Mouse (Mus musculus): ENCODE measurements around the gene Lrp1. TPM values are rescaled to one million over a fixed set of nuclear protein-coding genes. Genes with fewer than 3 reads are reported as not detected.

Lrp1 gene
- polyA plus RNA-seq, 1 experiment from 2014 or later = 67.2 TPM

GRCm38 (mm10) chr10:127607059-127607458 is 13.9 kb downstream of the Lrp1 start:
- Histone ChIP-seq H3K4me2 (replicated peaks) (no peak overlapping the region), H3K4me1 (replicated peaks) (peaks cover 54% of the 10 kb centered on the region), H3K27me3 (replicated peaks) (no peaks in the 10 kb centered on the region), H3K27ac (no peak overlapping the region), H3K36me3 (peaks cover 26% of the 10 kb centered on the region), H3K9ac (no peak overlapping the region), H3K9me3 (no peaks in the 10 kb centered on the region), H3K4me3 (replicated peaks) (no peak overlapping the region)
- 86% methylated on average over 7 of the region's 7 CpGs for WGBS
- ATAC-seq = no peak

DNA sequence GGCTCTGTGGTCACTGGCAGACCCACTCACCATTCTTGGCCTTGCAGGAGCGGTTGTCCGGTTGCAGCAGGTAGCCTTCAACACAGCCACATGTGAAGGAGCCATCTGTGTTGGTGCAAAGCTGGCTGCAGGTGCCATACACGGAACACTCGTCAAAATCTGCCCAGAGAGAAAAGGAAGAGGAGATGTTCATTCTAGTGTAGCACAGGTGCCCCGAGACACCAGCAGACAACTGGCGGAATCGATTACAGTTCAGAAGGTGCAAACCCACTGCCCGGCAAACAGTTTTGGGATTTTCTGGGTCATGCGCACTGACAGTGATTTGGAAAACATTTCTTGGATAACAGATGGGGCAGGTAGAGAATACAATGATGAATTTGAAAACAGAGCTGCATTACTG is 15.2 kb downstream of the Lrp1 start:
- Histone ChIP-seq H3K36me3 (peaks cover 21% of the 10 kb centered on the region), H3K9me3 (no peaks in the 10 kb centered on the region), H3K27ac (0 out of 2 replicates have a peak overlapping the region, but pooled peaks have one; percentile 89), H3K4me1 (replicated peaks) (peaks cover 55% of the 10 kb centered on the region), H3K9ac (no peak overlapping the region), H3K27me3 (replicated peaks) (no peaks in the 10 kb centered on the region), H3K4me2 (replicated peaks) (no peak overlapping the region), H3K4me3 (replicated peaks) (no peak overlapping the region)
- no peak for ATAC-seq
- 94% methylated on average over 9 of the region's 9 CpGs for WGBS

GRCm38 (mm10) chr10:127605251-127605547 is 15.7 kb downstream of the Lrp1 start:
- no peak overlapping the region for H3K9ac ChIP-seq
- no peak overlapping the region for H3K4me3 ChIP-seq (replicated peaks)
- H3K36me3 ChIP-seq = peaks cover 16% of the 10 kb centered on the region
- no peaks in the 10 kb centered on the region for H3K27me3 ChIP-seq (replicated peaks)
- H3K4me1 ChIP-seq (replicated peaks) = peaks cover 59% of the 10 kb centered on the region
- H3K9me3 ChIP-seq = no peaks in the 10 kb centered on the region
- H3K4me2 ChIP-seq (replicated peaks) = 0 out of 2 replicates have a peak overlapping the region, but pooled peaks have one; percentile 9
- ATAC-seq = no peak
- peak overlapping the region; percentile 89 for H3K27ac ChIP-seq
- 68% methylated on average over 8 of the region's 8 CpGs for WGBS

- Histone ChIP-seq H3K9me3 (no peaks in the 10 kb centered on the region), H3K4me1 (replicated peaks) (peaks cover 59% of the 10 kb centered on the region), H3K27me3 (replicated peaks) (no peaks in the 10 kb centered on the region), H3K4me3 (replicated peaks) (no peak overlapping the region), H3K4me2 (replicated peaks) (peak overlapping the region; percentile 43; the same call in 1 of the 2 replicates), H3K36me3 (peaks cover 14% of the 10 kb centered on the region), H3K9ac (no peak overlapping the region; the same call in 1 of the 2 replicates), H3K27ac (peak overlapping the region; percentile 89)
- ATAC-seq = no peak
- WGBS = 27% methylated on average over 15 of the region's 15 CpGs
Measured at GRCm38 (mm10) chr10:127604465-127605250, 16.3 kb downstream of the Lrp1 start.

DNA sequence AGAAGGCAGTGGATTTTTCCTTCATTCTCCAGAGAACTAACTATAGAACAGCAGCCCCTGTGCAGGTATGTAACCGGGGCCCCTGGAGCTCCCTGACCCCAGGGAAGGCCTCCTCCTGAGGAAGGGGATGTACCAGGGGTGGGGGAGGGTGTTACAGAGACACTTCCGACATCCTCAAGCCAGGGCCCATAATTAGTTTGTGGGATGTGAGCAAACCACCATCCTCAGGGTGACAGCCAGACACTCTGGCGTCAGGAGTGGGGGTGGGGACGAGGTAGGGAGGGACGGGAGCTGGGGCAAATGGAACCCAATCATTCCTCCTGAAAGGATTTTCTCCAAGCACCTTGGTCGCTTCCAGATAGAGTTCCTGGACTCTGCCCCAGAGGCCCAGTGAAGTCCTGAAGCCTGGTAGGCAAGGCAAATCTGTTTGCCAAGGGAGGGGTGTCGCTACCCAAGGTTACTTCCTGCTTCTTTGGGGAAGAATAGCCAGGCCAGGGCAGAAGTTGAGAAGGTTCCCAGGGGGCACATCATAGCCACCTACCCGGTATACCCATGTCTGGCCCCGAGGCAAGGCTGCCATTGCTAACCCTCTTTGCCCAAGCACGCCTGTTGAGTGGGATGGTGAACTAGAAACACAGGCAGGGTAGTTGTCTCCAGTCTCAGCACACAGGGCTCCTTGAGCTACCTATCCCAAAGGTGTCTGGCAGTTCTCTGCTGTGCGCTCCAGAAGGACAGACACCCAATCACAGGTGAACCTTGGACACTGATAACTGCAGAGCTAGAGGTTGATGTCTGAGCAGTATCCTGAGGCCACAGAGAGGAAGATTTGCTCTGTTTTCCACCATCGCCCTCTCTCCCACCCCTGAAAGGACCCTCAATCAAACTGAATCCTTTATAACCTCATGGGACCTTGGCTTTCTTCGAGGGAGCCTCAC is 17.2 kb downstream of the Lrp1 start:
- no peaks in the 10 kb centered on the region for H3K9me3 ChIP-seq
- H3K27me3 ChIP-seq (replicated peaks) = no peaks in the 10 kb centered on the region
- H3K9ac ChIP-seq = peak overlapping the region; percentile 34
- H3K36me3 ChIP-seq = peaks cover 11% of the 10 kb centered on the region
- ATAC-seq = peak; percentile 92
- 0 out of 2 replicates have a peak overlapping the region, but pooled peaks have one; percentile 11 for H3K4me3 ChIP-seq (replicated peaks)
- H3K27ac ChIP-seq = peak overlapping the region; percentile 89
- H3K4me2 ChIP-seq (replicated peaks) = peak overlapping the region; percentile 43
- H3K4me1 ChIP-seq (replicated peaks) = peaks cover 59% of the 10 kb centered on the region
- WGBS = 40% methylated on average over 13 of the region's 13 CpGs

- peaks cover 70% of the 10 kb centered on the region for H3K4me1 ChIP-seq (replicated peaks)
- no peak overlapping the region for H3K4me2 ChIP-seq (replicated peaks)
- H3K27ac ChIP-seq = no peak overlapping the region
- no peak overlapping the region for H3K4me3 ChIP-seq (replicated peaks)
- WGBS = 90% methylated on average over 6 of the region's 6 CpGs
- H3K9me3 ChIP-seq = no peaks in the 10 kb centered on the region
- ATAC-seq = no peak
- no peak overlapping the region for H3K9ac ChIP-seq
- peaks cover 8% of the 10 kb centered on the region for H3K36me3 ChIP-seq
- H3K27me3 ChIP-seq (replicated peaks) = no peaks in the 10 kb centered on the region
Measured at GRCm38 (mm10) chr10:127602194-127602593, 18.8 kb downstream of the Lrp1 start.

DNA sequence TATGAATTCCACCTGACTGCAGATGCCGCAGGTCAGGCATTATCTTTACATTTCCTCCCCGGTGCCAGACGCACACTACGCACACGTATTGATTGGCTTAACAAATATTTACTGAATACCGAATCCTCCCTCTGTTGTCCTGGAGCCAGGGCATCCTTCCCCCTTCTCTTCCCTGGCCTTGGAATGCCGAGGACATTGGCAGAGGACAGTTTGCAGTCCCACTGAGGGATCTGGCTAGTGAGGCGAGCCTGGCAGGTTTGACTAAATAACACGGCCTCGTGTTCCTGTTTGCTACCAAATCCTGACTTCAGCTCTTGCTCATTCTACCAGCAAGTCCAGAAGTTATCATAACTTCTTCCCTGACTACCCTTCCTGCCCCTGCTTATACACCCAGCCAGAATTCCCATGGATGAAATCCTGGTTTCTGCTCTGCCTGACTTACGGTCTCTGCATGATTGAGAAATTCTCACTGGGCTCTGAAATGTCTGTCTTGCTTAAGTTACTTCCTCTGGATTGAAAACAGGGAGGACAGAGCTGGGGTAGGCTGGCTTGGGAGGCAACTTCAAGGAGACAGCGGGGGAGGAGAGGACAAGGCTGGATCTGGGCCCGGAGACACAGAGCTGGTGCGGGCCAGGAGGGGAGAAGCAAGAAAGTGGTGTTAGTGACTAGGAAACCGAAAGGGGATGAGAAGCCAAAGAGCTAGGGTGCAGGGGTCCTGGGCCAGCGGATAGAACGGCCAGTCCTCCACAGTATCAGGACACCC is 21.0 kb downstream of the Lrp1 start:
- Histone ChIP-seq H3K4me3 (replicated peaks) (no peak overlapping the region), H3K9ac (no peak overlapping the region), H3K4me1 (replicated peaks) (peaks cover 82% of the 10 kb centered on the region), H3K9me3 (no peaks in the 10 kb centered on the region), H3K36me3 (peaks cover 8% of the 10 kb centered on the region; the same call in 1 of the 2 replicates), H3K4me2 (replicated peaks) (peak overlapping the region; percentile 15; the same call in 1 of the 2 replicates), H3K27ac (peak overlapping the region; percentile 77), H3K27me3 (replicated peaks) (no peaks in the 10 kb centered on the region)
- no peak for ATAC-seq
- 30% methylated on average over 17 of the region's 17 CpGs for WGBS

DNA sequence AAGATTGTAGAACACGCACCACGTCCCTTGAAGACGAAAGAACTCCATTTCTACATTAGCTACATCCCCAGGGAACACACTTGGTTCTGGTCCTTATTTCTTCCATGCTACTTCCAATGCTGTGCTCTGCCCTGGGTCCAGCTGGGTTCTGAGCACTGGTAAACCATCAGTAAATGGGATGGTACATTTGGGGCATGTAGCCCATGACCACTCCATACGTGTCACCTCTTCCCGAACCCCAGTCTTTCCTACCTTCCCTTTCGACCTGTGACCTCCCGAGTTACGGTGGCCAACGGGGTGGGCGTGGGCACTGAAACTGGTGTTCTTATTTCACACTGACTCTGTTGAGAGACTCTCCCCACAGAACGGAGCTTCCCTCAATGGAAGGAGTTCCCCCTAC is 21.7 kb downstream of the Lrp1 start:
- Histone ChIP-seq H3K9ac (no peak overlapping the region), H3K9me3 (no peaks in the 10 kb centered on the region), H3K27me3 (replicated peaks) (no peaks in the 10 kb centered on the region), H3K36me3 (peaks cover 4% of the 10 kb centered on the region; the same call in 1 of the 2 replicates), H3K4me1 (replicated peaks) (peaks cover 78% of the 10 kb centered on the region), H3K4me3 (replicated peaks) (no peak overlapping the region), H3K27ac (peak overlapping the region; percentile 77), H3K4me2 (replicated peaks) (no peak overlapping the region)
- ATAC-seq = no peak
- 77% methylated on average over 11 of the region's 11 CpGs for WGBS

- no peaks in the 10 kb centered on the region for H3K9me3 ChIP-seq
- peaks cover 72% of the 10 kb centered on the region for H3K4me1 ChIP-seq (replicated peaks)
- H3K4me3 ChIP-seq (replicated peaks) = no peak overlapping the region
- ATAC-seq = no peak
- H3K27me3 ChIP-seq (replicated peaks) = no peaks in the 10 kb centered on the region
- no peak overlapping the region for H3K9ac ChIP-seq
- peaks cover 8% of the 10 kb centered on the region; the same call in 1 of the 2 replicates for H3K36me3 ChIP-seq
- no peak overlapping the region for H3K4me2 ChIP-seq (replicated peaks)
- no peak overlapping the region for H3K27ac ChIP-seq
- 56% methylated on average over 8 of the region's 8 CpGs for WGBS
Measured at GRCm38 (mm10) chr10:127598607-127599006, 22.3 kb downstream of the Lrp1 start.

GRCm38 (mm10) chr10:127597311-127597901 is 23.5 kb downstream of the Lrp1 start:
- WGBS = 80% methylated on average over 5 of the region's 5 CpGs
- peaks cover 8% of the 10 kb centered on the region; the same call in 1 of the 2 replicates for H3K36me3 ChIP-seq
- peak overlapping the region; percentile 84 for H3K27ac ChIP-seq
- no peak overlapping the region for H3K4me3 ChIP-seq (replicated peaks)
- no peaks in the 10 kb centered on the region for H3K9me3 ChIP-seq
- H3K4me2 ChIP-seq (replicated peaks) = no peak overlapping the region; the same call in 1 of the 2 replicates
- ATAC-seq = no peak
- H3K27me3 ChIP-seq (replicated peaks) = no peaks in the 10 kb centered on the region
- no peak overlapping the region for H3K9ac ChIP-seq
- peaks cover 70% of the 10 kb centered on the region for H3K4me1 ChIP-seq (replicated peaks)

DNA sequence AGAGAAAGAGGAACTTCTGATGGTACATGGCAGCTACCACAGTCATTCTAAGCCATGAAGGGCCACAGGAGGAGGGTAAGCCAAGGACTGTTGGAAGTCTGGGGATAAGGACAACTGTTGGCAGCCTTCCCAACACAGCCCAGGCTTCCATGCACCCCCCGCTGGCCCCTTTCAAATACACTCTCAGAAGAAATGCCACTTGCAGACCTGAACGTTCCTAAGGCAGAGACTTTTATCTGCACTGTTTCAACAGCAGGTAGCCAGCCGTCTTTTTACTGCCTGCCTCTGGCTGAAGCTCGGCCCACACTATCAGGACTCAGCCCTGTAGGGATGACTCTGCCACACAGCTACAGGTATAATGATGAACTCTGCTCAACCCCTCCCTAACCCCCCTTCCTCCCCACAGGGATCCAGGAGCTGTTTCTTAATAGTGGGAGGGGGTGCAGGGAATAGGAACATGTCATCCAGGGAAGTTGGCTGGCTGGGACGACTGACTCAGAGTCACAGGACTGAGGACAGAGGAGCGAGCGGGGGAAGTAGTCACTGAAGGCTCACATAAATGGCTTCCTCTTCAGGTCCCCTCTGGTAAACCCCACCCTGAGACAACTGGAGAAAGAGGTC is 24.5 kb downstream of the Lrp1 start:
- 29% methylated on average over 7 of the region's 7 CpGs for WGBS
- Histone ChIP-seq H3K4me3 (replicated peaks) (no peak overlapping the region), H3K27me3 (replicated peaks) (no peaks in the 10 kb centered on the region), H3K9ac (no peak overlapping the region), H3K27ac (peak overlapping the region; percentile 84), H3K9me3 (no peaks in the 10 kb centered on the region), H3K4me1 (replicated peaks) (peaks cover 75% of the 10 kb centered on the region), H3K36me3 (peaks cover 8% of the 10 kb centered on the region; the same call in 1 of the 2 replicates), H3K4me2 (replicated peaks) (peak overlapping the region; percentile 9; the same call in 1 of the 2 replicates)
- peak; percentile 63 for ATAC-seq

All from intestine, embryonic 15.5 days (tissue).